ENCODE assay signal across 8 mouse cellular contexts in the genomic region with DNA sequence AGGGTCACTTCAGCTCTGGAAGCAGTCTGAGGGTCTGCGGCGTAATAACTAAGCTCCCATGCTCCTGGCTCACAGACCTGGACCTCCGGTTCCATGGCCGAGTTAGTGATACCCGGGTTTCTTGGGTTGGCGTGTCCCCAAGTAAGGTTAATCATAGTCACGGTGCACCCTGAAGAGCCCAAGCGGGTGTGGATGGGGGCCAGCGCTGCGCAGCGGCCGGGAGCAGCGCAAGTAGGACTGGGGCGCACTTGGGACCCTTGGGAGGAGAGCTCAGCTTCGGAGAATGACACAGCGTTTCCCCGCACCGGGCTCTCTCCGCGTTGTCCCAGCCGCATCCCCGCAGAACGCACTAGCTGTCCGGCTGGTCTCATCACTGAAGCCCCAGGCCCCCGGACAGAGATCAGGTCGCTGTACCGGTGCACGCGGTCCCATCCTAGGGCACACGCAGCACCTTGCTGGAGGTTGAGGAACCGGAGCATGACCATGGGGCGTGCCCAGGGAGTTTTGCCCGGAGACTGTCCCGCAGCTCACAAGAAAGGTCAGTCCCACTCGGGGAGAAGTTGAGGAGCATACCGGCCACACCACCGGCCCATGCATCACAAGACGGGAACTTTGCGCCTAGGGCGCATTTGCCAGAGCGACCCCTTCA. TPM values are rescaled to one million over a fixed set of nuclear protein-coding genes. Genes with fewer than 3 reads are reported as not detected.
DNase-seq lines count a peak whose midpoint lies in the region; ATAC-seq and TF ChIP-seq lines count a peak whose summit lies in the region.

No protein-coding gene starts in this region.

- ATAC-seq in forebrain, embryonic 16.5 days, result peak; percentile 16
- peak; percentile 37 for ATAC-seq in limb, embryonic 11.5 days (ENCODE audit: insufficient number of reproducible peaks, low FRiP score, low TSS enrichment, low read depth)
- peak; percentile 37 for ATAC-seq in midbrain, embryonic 15.5 days (replicated peaks)

- no peaks in the 10 kb centered on the region for H3K27me3 ChIP-seq in forebrain, embryonic 16.5 days (replicated peaks; ENCODE audit: control insufficient read depth, insufficient read depth, low read length)
- peaks cover 7% of the 10 kb centered on the region for H3K27me3 ChIP-seq in limb, embryonic 11.5 days (ENCODE audit: control insufficient read depth, insufficient read depth, low read length)
- H3K27me3 ChIP-seq in midbrain, embryonic 15.5 days (replicated peaks), result peaks cover 3% of the 10 kb centered on the region; the same call in 1 of the 2 replicates

- no peak for TF ChIP-seq CTCF in layer of hippocampus, adult 2 months (conservative IDR thresholded peaks at IDR 0.05)

- H3K4me2 ChIP-seq in forebrain, embryonic 16.5 days (ENCODE audit: low read length), result peak overlapping the region; percentile 95
- H3K4me2 ChIP-seq in limb, embryonic 11.5 days (ENCODE audit: low read depth, severe bottlenecking), result peak overlapping the region; percentile 99
- peak overlapping the region; percentile 98 for H3K4me2 ChIP-seq in midbrain, embryonic 15.5 days

- H3K9me3 ChIP-seq in forebrain, embryonic 16.5 days (ENCODE audit: control insufficient read depth, low read length), result no peaks in the 10 kb centered on the region
- H3K9me3 ChIP-seq in limb, embryonic 11.5 days (ENCODE audit: control insufficient read depth, low read length), result no peaks in the 10 kb centered on the region
- H3K9me3 ChIP-seq in midbrain, embryonic 15.5 days, result no peaks in the 10 kb centered on the region

- no peaks in the 10 kb centered on the region for H3K36me3 ChIP-seq in forebrain, embryonic 16.5 days (ENCODE audit: control insufficient read depth, insufficient read depth)
- no peaks in the 10 kb centered on the region for H3K36me3 ChIP-seq in limb, embryonic 11.5 days (ENCODE audit: control insufficient read depth, insufficient read depth, low read length)
- no peaks in the 10 kb centered on the region for H3K36me3 ChIP-seq in midbrain, embryonic 15.5 days (replicated peaks)

- H3K4me3 ChIP-seq in layer of hippocampus, adult 2 months, result peak overlapping the region; percentile 91
- peak overlapping the region; percentile 56 for H3K4me3 ChIP-seq in forebrain, embryonic 16.5 days (replicated peaks; ENCODE audit: low read length)
- H3K4me3 ChIP-seq in limb, embryonic 11.5 days (ENCODE audit: low read depth, low read length), result peak overlapping the region; percentile 65
- peak overlapping the region; percentile 60 for H3K4me3 ChIP-seq in midbrain, embryonic 15.5 days

- H3K4me1 ChIP-seq in forebrain, embryonic 16.5 days (replicated peaks; ENCODE audit: control insufficient read depth, insufficient read depth, low read length), result peaks cover 12% of the 10 kb centered on the region
- H3K4me1 ChIP-seq in limb, embryonic 11.5 days (ENCODE audit: control insufficient read depth, insufficient read depth, low read length), result no peaks in the 10 kb centered on the region
- H3K4me1 ChIP-seq in midbrain, embryonic 15.5 days, result peaks cover 15% of the 10 kb centered on the region

- under 1% methylated on average over 41 of the region's 41 CpGs for WGBS in forebrain, embryonic 16.5 days
- WGBS in limb, embryonic 11.5 days, result under 1% methylated on average over 41 of the region's 41 CpGs
- under 1% methylated on average over 41 of the region's 41 CpGs for WGBS in midbrain, embryonic 15.5 days

- H3K27ac ChIP-seq in layer of hippocampus, adult 2 months, result peak overlapping the region; percentile 100
- H3K27ac ChIP-seq in forebrain, embryonic 16.5 days (ENCODE audit: low read length), result peak overlapping the region; percentile 36; the same call in 1 of the 2 replicates
- H3K27ac ChIP-seq in limb, embryonic 11.5 days (replicated peaks; ENCODE audit: low read depth, low read length), result no peak overlapping the region; the same call in 1 of the 2 replicates
- H3K27ac ChIP-seq in midbrain, embryonic 15.5 days, result peak overlapping the region; percentile 92

- peak overlapping the region; percentile 64 for H3K9ac ChIP-seq in forebrain, embryonic 16.5 days (replicated peaks; ENCODE audit: low read depth, low read length)
- H3K9ac ChIP-seq in limb, embryonic 11.5 days (ENCODE audit: low read length), result peak overlapping the region; percentile 47; the same call in 1 of the 2 replicates
- peak overlapping the region; percentile 63 for H3K9ac ChIP-seq in midbrain, embryonic 15.5 days

- no peak for DNase-seq in layer of hippocampus, adult 2 months (ENCODE audit: low spot score in 2 of 2)
- DNase-seq in layer of hippocampus, adult 9-10 months (ENCODE audit: low spot score), result no peak
- peak; percentile 46 to 69 for DNase-seq in adrenal gland, postnatal 36 days
- DNase-seq in limb, embryonic 11.5 days (ENCODE audit: low spot score), result no peak
- DNase-seq in thymus, adult 18-20 months, result no peak
- no peak for DNase-seq in retina, embryonic 14.5 days (ENCODE audit: low spot score)

RNA-seq across cellular contexts. Expression of gene Sfxn5, which starts 0.7 kb away (rescaled TPM):
- 100 to 1,000 TPM; 167 to 175 TPM for total RNA-seq in layer of hippocampus, adult 2 months (2021)
- total RNA-seq in adrenal gland, postnatal 36 days (2021), result 10 to 100 TPM; 19.9 to 20.5 TPM
- 23.1 and 27.1 TPM in 2 replicates for polyA plus RNA-seq in forebrain, embryonic 16.5 days (2015; fragmentation: Nextera tagmentation; extraction: Ambion mirVana)
- 4.8 and 6.7 TPM in 2 replicates for polyA plus RNA-seq in limb, embryonic 11.5 days (2014; fragmentation: Nextera tagmentation; extraction: Ambion mirVana)
- 26.0 and 29.5 TPM in 2 replicates for polyA plus RNA-seq in midbrain, embryonic 15.5 days (2015; fragmentation: Nextera tagmentation; extraction: Ambion mirVana)

RNA-seq across cellular contexts. Expression of gene Rab11fip5, which starts 42.0 kb away (rescaled TPM):
- total RNA-seq in layer of hippocampus, adult 2 months (2021), result 10 to 100 TPM; 55.1 to 58.2 TPM
- 10 to 100 TPM; 32.6 to 35.8 TPM for total RNA-seq in adrenal gland, postnatal 36 days (2021)
- polyA plus RNA-seq in forebrain, embryonic 16.5 days (2015; fragmentation: Nextera tagmentation; extraction: Ambion mirVana), result 15.4 and 19.3 TPM in 2 replicates
- polyA plus RNA-seq in limb, embryonic 11.5 days (2014; fragmentation: Nextera tagmentation; extraction: Ambion mirVana), result 3.1 and 3.4 TPM in 2 replicates
- 22.1 and 23.4 TPM in 2 replicates for polyA plus RNA-seq in midbrain, embryonic 15.5 days (2015; fragmentation: Nextera tagmentation; extraction: Ambion mirVana)

Comparison
In these comparisons a context has a peak if more than half of its experiments do, and no peak if none do; other contexts are left out.
1. DNase-seq: peak in adrenal gland, postnatal 36 days (2 of 2); none in layer of hippocampus, adult 2 months (0 of 2), layer of hippocampus, adult 9-10 months (single experiment), limb, embryonic 11.5 days (single experiment), thymus, adult 18-20 months (0 of 2) and retina, embryonic 14.5 days (single experiment).
2. Peak in every context shown above with its lines, with median percentiles within 50 percentile points of each other: H3K4me3 ChIP-seq, ATAC-seq, H3K4me2 ChIP-seq and H3K9ac ChIP-seq.